Mouse (Mus musculus): ENCODE measurements at regions not wholly inside any gene's neighbourhood (a gene's known extent, or its start where the extent isn't known, plus 50 kb on each side); places are given as distances from the start of the nearest gene placed in this dataset.

- 79% methylated on average over 2 of the region's 2 CpGs for WGBS
- no peak for DNase-seq (ENCODE audit: low spot score)
- Histone ChIP-seq H3K4me3 (no peak overlapping the region), H3K36me3 (no peaks in the 10 kb centered on the region), H3K4me1 (no peaks in the 10 kb centered on the region), H3K27ac (no peak overlapping the region), H3K27me3 (ENCODE audit: low read depth, poor library complexity, severe bottlenecking) (no peaks in the 10 kb centered on the region), H3K9me3 (replicated peaks) (no peaks in the 10 kb centered on the region)
Measured at GRCm38 (mm10) chr4:9067874-9068273, 829.0 kb upstream of the Car8 start.

- Histone ChIP-seq H3K36me3 (no peaks in the 10 kb centered on the region), H3K27ac (no peak overlapping the region), H3K27me3 (ENCODE audit: low read depth, poor library complexity, severe bottlenecking) (no peaks in the 10 kb centered on the region), H3K4me3 (no peak overlapping the region), H3K4me1 (no peaks in the 10 kb centered on the region), H3K9me3 (replicated peaks) (no peaks in the 10 kb centered on the region)
- 77% methylated on average over 10 of the region's 10 CpGs for WGBS
- no peak for DNase-seq (ENCODE audit: low spot score)
Measured at GRCm38 (mm10) chr4:9065981-9066815, 827.4 kb upstream of the Car8 start.

- Histone ChIP-seq H3K27me3 (ENCODE audit: low read depth, poor library complexity, severe bottlenecking) (no peaks in the 10 kb centered on the region), H3K9me3 (replicated peaks) (no peaks in the 10 kb centered on the region), H3K36me3 (no peaks in the 10 kb centered on the region), H3K4me1 (peaks cover 3% of the 10 kb centered on the region; the same call in 1 of the 2 replicates), H3K27ac (no peak overlapping the region), H3K4me3 (no peak overlapping the region)
- 66% methylated on average over 3 of the region's 3 CpGs for WGBS
- DNase-seq (ENCODE audit: low spot score), result no peak
Measured at GRCm38 (mm10) chr4:9061941-9062340, 823.1 kb upstream of the Car8 start.

GRCm38 (mm10) chr4:9060221-9060620 is 821.4 kb upstream of the Car8 start:
- no peaks in the 10 kb centered on the region for H3K9me3 ChIP-seq (replicated peaks)
- DNase-seq (ENCODE audit: low spot score), result no peak
- H3K27ac ChIP-seq, result no peak overlapping the region
- H3K4me3 ChIP-seq, result no peak overlapping the region
- WGBS, result 74% methylated on average over 5 of the region's 5 CpGs
- H3K36me3 ChIP-seq, result no peaks in the 10 kb centered on the region
- peaks cover 3% of the 10 kb centered on the region; the same call in 1 of the 2 replicates for H3K4me1 ChIP-seq
- no peaks in the 10 kb centered on the region for H3K27me3 ChIP-seq (ENCODE audit: low read depth, poor library complexity, severe bottlenecking)

GRCm38 (mm10) chr4:9057676-9058075 is 818.8 kb upstream of the Car8 start:
- Histone ChIP-seq H3K4me1 (peaks cover 3% of the 10 kb centered on the region; the same call in 1 of the 2 replicates), H3K9me3 (replicated peaks) (no peaks in the 10 kb centered on the region), H3K27ac (0 out of 2 replicates have a peak overlapping the region, but pooled peaks have one; percentile 34), H3K36me3 (no peaks in the 10 kb centered on the region), H3K4me3 (no peak overlapping the region), H3K27me3 (ENCODE audit: low read depth, poor library complexity, severe bottlenecking) (no peaks in the 10 kb centered on the region)
- 74% methylated on average over 4 of the region's 4 CpGs for WGBS
- no peak for DNase-seq (ENCODE audit: low spot score)

GRCm38 (mm10) chr4:9057113-9057512 is 818.3 kb upstream of the Car8 start:
- peaks cover 3% of the 10 kb centered on the region; the same call in 1 of the 2 replicates for H3K4me1 ChIP-seq
- no peak for DNase-seq (ENCODE audit: low spot score)
- no peaks in the 10 kb centered on the region for H3K27me3 ChIP-seq (ENCODE audit: low read depth, poor library complexity, severe bottlenecking)
- H3K9me3 ChIP-seq (replicated peaks), result no peaks in the 10 kb centered on the region
- H3K36me3 ChIP-seq, result no peaks in the 10 kb centered on the region
- H3K27ac ChIP-seq, result no peak overlapping the region
- WGBS, result 94% methylated on average over 7 of the region's 7 CpGs
- no peak overlapping the region for H3K4me3 ChIP-seq

- Histone ChIP-seq H3K27me3 (ENCODE audit: low read depth, poor library complexity, severe bottlenecking) (no peaks in the 10 kb centered on the region), H3K9me3 (replicated peaks) (no peaks in the 10 kb centered on the region), H3K4me3 (no peak overlapping the region), H3K36me3 (no peaks in the 10 kb centered on the region), H3K27ac (no peak overlapping the region), H3K4me1 (peaks cover 3% of the 10 kb centered on the region; the same call in 1 of the 2 replicates)
- no peak for DNase-seq (ENCODE audit: low spot score)
- 88% methylated on average over 4 of the region's 4 CpGs for WGBS
Measured at GRCm38 (mm10) chr4:9055876-9056275, 817.0 kb upstream of the Car8 start.

- 66% methylated on average over 9 of the region's 9 CpGs for WGBS
- Histone ChIP-seq H3K27me3 (ENCODE audit: low read depth, poor library complexity, severe bottlenecking) (no peaks in the 10 kb centered on the region), H3K36me3 (no peaks in the 10 kb centered on the region), H3K4me1 (peaks cover 3% of the 10 kb centered on the region; the same call in 1 of the 2 replicates), H3K4me3 (no peak overlapping the region), H3K27ac (no peak overlapping the region), H3K9me3 (replicated peaks) (no peaks in the 10 kb centered on the region)
- no peak for DNase-seq (ENCODE audit: low spot score)
Measured at GRCm38 (mm10) chr4:9055266-9055820, 816.5 kb upstream of the Car8 start.

GRCm38 (mm10) chr4:9048817-9049216 is 810.0 kb upstream of the Car8 start:
- H3K4me1 ChIP-seq, result no peaks in the 10 kb centered on the region
- DNase-seq (ENCODE audit: low spot score), result no peak
- no peaks in the 10 kb centered on the region for H3K27me3 ChIP-seq (ENCODE audit: low read depth, poor library complexity, severe bottlenecking)
- no peaks in the 10 kb centered on the region for H3K36me3 ChIP-seq
- 91% methylated on average over 1 of the region's 1 CpGs for WGBS
- no peaks in the 10 kb centered on the region for H3K9me3 ChIP-seq (replicated peaks)
- H3K27ac ChIP-seq, result no peak overlapping the region
- no peak overlapping the region for H3K4me3 ChIP-seq

GRCm38 (mm10) chr4:9047151-9047550 is 808.3 kb upstream of the Car8 start:
- Histone ChIP-seq H3K27ac (no peak overlapping the region), H3K9me3 (replicated peaks) (no peaks in the 10 kb centered on the region), H3K36me3 (no peaks in the 10 kb centered on the region), H3K4me3 (no peak overlapping the region), H3K27me3 (ENCODE audit: low read depth, poor library complexity, severe bottlenecking) (no peaks in the 10 kb centered on the region), H3K4me1 (no peaks in the 10 kb centered on the region)
- 85% methylated on average over 4 of the region's 4 CpGs for WGBS
- DNase-seq (ENCODE audit: low spot score), result no peak

GRCm38 (mm10) chr4:9046436-9046835 is 807.6 kb upstream of the Car8 start:
- no peak for DNase-seq (ENCODE audit: low spot score)
- 87% methylated on average over 14 of the region's 14 CpGs for WGBS
- no peak overlapping the region for H3K27ac ChIP-seq
- H3K4me1 ChIP-seq, result no peaks in the 10 kb centered on the region
- no peaks in the 10 kb centered on the region for H3K36me3 ChIP-seq
- no peaks in the 10 kb centered on the region for H3K9me3 ChIP-seq (replicated peaks)
- H3K4me3 ChIP-seq, result no peak overlapping the region
- H3K27me3 ChIP-seq (ENCODE audit: low read depth, poor library complexity, severe bottlenecking), result no peaks in the 10 kb centered on the region

GRCm38 (mm10) chr4:9046030-9046429 is 807.2 kb upstream of the Car8 start:
- no peak overlapping the region for H3K4me3 ChIP-seq
- no peaks in the 10 kb centered on the region for H3K4me1 ChIP-seq
- no peaks in the 10 kb centered on the region for H3K36me3 ChIP-seq
- H3K27ac ChIP-seq, result no peak overlapping the region
- no peak for DNase-seq (ENCODE audit: low spot score)
- no peaks in the 10 kb centered on the region for H3K27me3 ChIP-seq (ENCODE audit: low read depth, poor library complexity, severe bottlenecking)
- no peaks in the 10 kb centered on the region for H3K9me3 ChIP-seq (replicated peaks)
- WGBS, result 73% methylated on average over 4 of the region's 4 CpGs

GRCm38 (mm10) chr4:9036005-9036404 is 797.2 kb upstream of the Car8 start:
- no peak overlapping the region for H3K27ac ChIP-seq
- H3K36me3 ChIP-seq, result no peaks in the 10 kb centered on the region
- WGBS, result 87% methylated on average over 4 of the region's 4 CpGs
- peaks cover 22% of the 10 kb centered on the region for H3K4me1 ChIP-seq
- no peaks in the 10 kb centered on the region; the same call in 1 of the 2 replicates for H3K27me3 ChIP-seq (ENCODE audit: low read depth, poor library complexity, severe bottlenecking)
- no peaks in the 10 kb centered on the region for H3K9me3 ChIP-seq (replicated peaks)
- H3K4me3 ChIP-seq, result no peak overlapping the region
- no peak for DNase-seq (ENCODE audit: low spot score)
